Mouse (Mus musculus) limb, embryonic 11.5 days (tissue): Measurements from ENCODE around the gene Wnt10a. TPM values are rescaled to one million over a fixed set of nuclear protein-coding genes. Genes with fewer than 3 reads are reported as not detected.
A peak's percentile ranks its signal among the peaks of the same experiment; 100 is the strongest.

Experiments used
- ATAC-seq: fragments of 200-750 bp; cut with Nextera tagmentation; 2 replicates; pipeline ENCODE4 v1.8.0; 2017; ENCODE audit warnings: low read depth; ENCODE audit not compliant: insufficient number of reproducible peaks, low FRiP score, low TSS enrichment
- DNase-seq: peaks from one replicate; pipeline ENCODE4 v3.0.0-alpha.2; 2015; ENCODE audit warnings: low spot score
- H3K27ac ChIP-seq: fragments of 300-500 bp; sonication (generic); replicated peaks from 2 replicates; pipeline ENCODE4 v1.5.1; 2014; ENCODE audit warnings: low read depth, mild to moderate bottlenecking, low read length
- H3K27me3 ChIP-seq: fragments of 300-500 bp; sonication (generic); 2 replicates; pipeline ENCODE4 v1.6.1; 2014; ENCODE audit warnings: mild to moderate bottlenecking, low read length, mixed read lengths; ENCODE audit not compliant: control insufficient read depth, insufficient read depth
- H3K36me3 ChIP-seq: fragments of 300-500 bp; sonication (generic); 2 replicates; pipeline ENCODE4 v1.6.1; 2014; ENCODE audit warnings: mild to moderate bottlenecking, low read length, moderate library complexity, mixed read lengths; ENCODE audit not compliant: control insufficient read depth, insufficient read depth
- H3K4me1 ChIP-seq: fragments of 300-500 bp; sonication (generic); 2 replicates; pipeline ENCODE4 v1.6.1; 2014; ENCODE audit warnings: low read length, mixed read lengths; ENCODE audit not compliant: control insufficient read depth, insufficient read depth
- H3K4me2 ChIP-seq: fragments of 300-500 bp; sonication (generic); 2 replicates; pipeline ENCODE4 v1.6.1; 2014; ENCODE audit warnings: low read depth, mild to moderate bottlenecking, moderate library complexity; ENCODE audit not compliant: severe bottlenecking
- H3K4me3 ChIP-seq: fragments of 300-500 bp; sonication (generic); 2 replicates; pipeline ENCODE4 v1.5.1; 2014; ENCODE audit warnings: low read depth, low read length
- H3K9ac ChIP-seq: fragments of 300-500 bp; sonication (generic); 2 replicates; pipeline ENCODE4 v1.6.1; 2014; ENCODE audit warnings: mild to moderate bottlenecking, low read length
- H3K9me3 ChIP-seq: fragments of 300-500 bp; sonication (generic); 2 replicates; pipeline ENCODE4 v1.6.1; 2016; ENCODE audit warnings: low read length; ENCODE audit not compliant: control insufficient read depth
- WGBS: fragments of 180-500 bp; shearing (Covaris S2); extraction: QIAGEN DNeasy Blood & Tissue Kit; methylation state at CpG from one replicate; pipeline ENCODE4 v1.1.7; 2014; 5-methylcytosine and 5-hydroxymethylcytosine counted together
- polyA plus RNA-seq: library from polyadenylated mRNA; unstranded; fragments of >200 nt; fragmentation: Nextera tagmentation; extraction: Ambion mirVana; gene quantifications from 2 replicates; pipeline ENCODE4 v1.2.1, GENCODE M21; 2014

Wnt10a gene
- polyA plus RNA-seq, 1 experiment from 2014 or later: 1.6 TPM

DNA sequence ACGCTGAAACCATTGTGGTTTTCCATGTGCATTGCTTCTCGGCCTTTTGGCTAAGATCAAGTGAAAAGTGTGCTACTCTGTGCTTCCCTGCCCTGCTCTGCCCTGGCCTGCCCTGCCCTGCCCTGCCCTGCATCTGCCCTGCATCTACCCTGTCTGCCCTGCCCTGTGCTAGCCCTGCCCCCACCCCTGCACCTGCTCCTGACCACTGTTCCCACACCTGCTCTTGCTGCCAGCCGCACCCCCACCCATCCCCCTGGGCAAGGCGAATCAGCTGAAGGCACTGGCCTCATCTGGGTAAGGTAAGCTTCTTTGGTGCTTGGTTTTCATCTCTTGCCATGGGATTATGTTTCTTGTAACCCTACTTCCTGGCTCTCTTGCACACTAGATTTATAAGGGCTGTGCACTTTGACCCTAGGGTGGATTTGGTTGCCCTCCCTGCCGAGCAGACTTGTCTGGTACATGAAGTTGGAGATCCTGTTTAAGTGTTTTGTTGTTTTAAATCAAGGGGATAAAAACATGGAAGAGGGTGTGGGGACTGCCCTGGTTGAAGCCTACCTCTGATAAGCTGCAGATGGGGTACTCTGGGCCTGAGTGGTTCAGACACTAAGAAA, 37.0 kb upstream of the Wnt10a start:
- no peaks in the 10 kb centered on the region for H3K9me3 ChIP-seq
- H3K4me1 ChIP-seq: no peaks in the 10 kb centered on the region
- no peak for DNase-seq
- no peaks in the 10 kb centered on the region for H3K27me3 ChIP-seq
- H3K4me3 ChIP-seq: no peak overlapping the region
- peak; percentile 44; the same call in 1 of the 2 replicates for ATAC-seq
- no peaks in the 10 kb centered on the region for H3K36me3 ChIP-seq
- 51% methylated on average over 5 of the region's 5 CpGs for WGBS
- no peak overlapping the region for H3K4me2 ChIP-seq
- no peak overlapping the region for H3K27ac ChIP-seq
- no peak overlapping the region for H3K9ac ChIP-seq

- Histone ChIP-seq H3K4me3 (no peak overlapping the region), H3K36me3 (no peaks in the 10 kb centered on the region), H3K9ac (no peak overlapping the region), H3K27me3 (no peaks in the 10 kb centered on the region), H3K9me3 (no peaks in the 10 kb centered on the region), H3K4me1 (no peaks in the 10 kb centered on the region), H3K27ac (no peak overlapping the region), H3K4me2 (no peak overlapping the region)
- 24% methylated on average over 4 of the region's 4 CpGs for WGBS
- DNase-seq: peak; percentile 58
- no peak for ATAC-seq
Measured at GRCm38 (mm10) chr1:74759773-74760172, 31.5 kb upstream of the Wnt10a start.

GRCm38 (mm10) chr1:74763081-74763480, 28.2 kb upstream of the Wnt10a start:
- Histone ChIP-seq H3K4me1 (no peaks in the 10 kb centered on the region), H3K9me3 (no peaks in the 10 kb centered on the region), H3K27me3 (peaks cover under 1% of the 10 kb centered on the region; the same call in 1 of the 2 replicates), H3K4me3 (no peak overlapping the region), H3K4me2 (no peak overlapping the region), H3K36me3 (no peaks in the 10 kb centered on the region), H3K27ac (no peak overlapping the region), H3K9ac (no peak overlapping the region)
- DNase-seq (peak; percentile 84), ATAC-seq (no peak)
- 5% methylated on average over 6 of the region's 6 CpGs for WGBS

GRCm38 (mm10) chr1:74770727-74771466, 20.4 kb upstream of the Wnt10a start:
- Histone ChIP-seq H3K4me1 (peaks cover 8% of the 10 kb centered on the region; the same call in 1 of the 2 replicates), H3K27me3 (peaks cover 65% of the 10 kb centered on the region), H3K4me2 (peak overlapping the region; percentile 78), H3K27ac (no peak overlapping the region), H3K9me3 (no peaks in the 10 kb centered on the region), H3K9ac (no peak overlapping the region), H3K4me3 (peak overlapping the region; percentile 36), H3K36me3 (no peaks in the 10 kb centered on the region)
- peak; percentile 60 for DNase-seq
- peak; percentile 16; the same call in 1 of the 2 replicates for ATAC-seq
- under 1% methylated on average over 35 of the region's 35 CpGs for WGBS

- Histone ChIP-seq H3K36me3 (no peaks in the 10 kb centered on the region), H3K4me2 (peak overlapping the region; percentile 78), H3K27ac (no peak overlapping the region), H3K9me3 (no peaks in the 10 kb centered on the region), H3K4me1 (peaks cover 8% of the 10 kb centered on the region; the same call in 1 of the 2 replicates), H3K4me3 (peak overlapping the region; percentile 36), H3K9ac (0 out of 2 replicates have a peak overlapping the region, but pooled peaks have one; percentile 4), H3K27me3 (peaks cover 65% of the 10 kb centered on the region)
- DNase-seq: no peak
- peak; percentile 52; the same call in 1 of the 2 replicates for ATAC-seq
- 0% methylated on average over 9 of the region's 26 CpGs for WGBS
Measured at GRCm38 (mm10) chr1:74771467-74771844, 19.9 kb upstream of the Wnt10a start.

GRCm38 (mm10) chr1:74771845-74771930, 19.6 kb upstream of the Wnt10a start, which contains the start of gene Wnt6:
Wnt6 (plus strand) TSS chr1:74771892.
- H3K4me1 ChIP-seq: peaks cover 8% of the 10 kb centered on the region; the same call in 1 of the 2 replicates
- 0 out of 2 replicates have a peak within 1 kb of the TSS, but pooled peaks have one; percentile 4 for H3K9ac ChIP-seq
- peaks cover 67% of the 10 kb centered on the region for H3K27me3 ChIP-seq
- WGBS: no CpG with 5 or more reads among the region's 8 CpGs
- ATAC-seq (no peak), DNase-seq (no peak)
- H3K36me3 ChIP-seq: no peaks in the 10 kb centered on the region
- peak within 1 kb of the TSS; percentile 78 for H3K4me2 ChIP-seq
- no peak within 1 kb of the TSS for H3K27ac ChIP-seq
- H3K4me3 ChIP-seq: peak within 1 kb of the TSS; percentile 36
- H3K9me3 ChIP-seq: no peaks in the 10 kb centered on the region

DNA sequence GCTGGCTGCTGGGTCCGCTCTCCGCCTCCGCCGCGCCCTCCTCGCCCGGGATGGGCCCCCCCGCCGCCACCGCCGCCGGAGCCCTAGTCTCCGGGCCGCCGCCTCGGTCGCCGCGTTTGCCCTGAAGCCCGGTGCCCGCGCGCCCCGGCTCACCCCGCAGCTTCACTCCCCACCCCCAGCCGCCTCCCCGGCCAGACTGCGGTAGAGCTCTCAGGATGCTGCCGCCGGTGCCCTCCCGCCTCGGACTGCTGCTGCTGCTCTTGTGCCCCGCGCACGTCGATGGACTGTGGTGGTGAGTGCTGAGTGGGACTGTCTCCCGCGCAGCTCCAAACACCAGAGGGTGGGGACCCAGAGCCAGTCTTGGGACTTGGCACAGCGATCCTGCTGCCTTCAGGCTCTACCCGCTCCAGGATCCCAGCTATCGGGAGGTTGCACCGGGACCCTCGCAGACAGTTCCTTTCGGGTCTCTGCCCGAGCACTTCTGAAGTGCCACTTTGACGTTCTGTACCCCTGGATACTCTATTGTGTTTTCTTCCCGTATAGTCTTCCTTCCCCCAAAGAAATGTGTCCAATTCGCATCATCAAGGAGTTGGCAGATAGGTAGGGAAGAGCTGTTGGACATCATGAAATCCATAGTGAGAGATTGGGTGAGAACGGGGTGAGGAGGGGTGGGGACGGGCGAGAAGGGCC, 19.2 kb upstream of the Wnt10a start:
- Histone ChIP-seq H3K9me3 (no peaks in the 10 kb centered on the region), H3K4me3 (peak overlapping the region; percentile 36), H3K9ac (no peak overlapping the region), H3K4me1 (peaks cover 8% of the 10 kb centered on the region; the same call in 1 of the 2 replicates), H3K27me3 (peaks cover 69% of the 10 kb centered on the region), H3K4me2 (peak overlapping the region; percentile 78), H3K36me3 (no peaks in the 10 kb centered on the region), H3K27ac (no peak overlapping the region)
- ATAC-seq: no peak
- under 1% methylated on average over 45 of the region's 51 CpGs for WGBS
- peak; percentile 58 for DNase-seq

DNA sequence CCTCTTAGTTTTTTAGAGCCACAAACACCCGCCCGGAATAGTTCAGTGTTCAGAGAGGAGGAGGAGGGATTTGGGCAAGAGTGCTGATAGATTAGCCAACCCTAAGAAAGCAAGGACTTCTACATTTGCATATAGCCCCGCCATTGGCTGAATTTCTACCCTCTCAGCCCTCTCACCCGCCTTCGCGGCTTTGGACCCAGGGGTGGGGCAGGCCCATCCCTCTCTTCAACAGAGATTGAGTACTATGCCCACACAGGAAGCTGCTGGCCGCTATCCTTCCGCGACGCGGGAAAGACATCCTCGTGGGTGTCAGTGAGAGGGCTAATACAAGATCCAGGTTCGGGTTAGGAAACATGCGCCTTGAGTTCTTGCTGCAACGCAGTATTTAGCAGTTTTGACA, 18.2 kb upstream of the Wnt10a start:
- peaks cover 68% of the 10 kb centered on the region for H3K27me3 ChIP-seq
- DNase-seq: peak; percentile 77
- H3K4me1 ChIP-seq: peaks cover 8% of the 10 kb centered on the region; the same call in 1 of the 2 replicates

More for the DNA sequence above, 18.2 kb upstream of the Wnt10a start:
- under 1% methylated on average over 15 of the region's 15 CpGs for WGBS
- Histone ChIP-seq H3K4me2 (peak overlapping the region; percentile 29; the same call in 1 of the 2 replicates), H3K9ac (no peak overlapping the region), H3K4me3 (no peak overlapping the region), H3K27ac (no peak overlapping the region), H3K9me3 (no peaks in the 10 kb centered on the region), H3K36me3 (no peaks in the 10 kb centered on the region)
- peak; percentile 66 for ATAC-seq
